Mouse (Mus musculus) embryonic fibroblast, embryonic 13.5 days (primary cell): ENCODE results near the gene Zfp541.

Experiments used
- CTCF ChIP-seq: IDR thresholded peaks from 2 replicates; pipeline ENCODE4 v1.5.1; 2011; ENCODE audit warnings: mild to moderate bottlenecking, control low read depth, low read length, moderate library complexity, borderline replicate concordance; ENCODE audit not compliant: insufficient read depth
- POLR2A ChIP-seq: IDR thresholded peaks from 2 replicates; pipeline ENCODE4 v1.6.1; 2011; ENCODE audit warnings: low read depth, mild to moderate bottlenecking, control low read depth, low read length, moderate library complexity

DNA sequence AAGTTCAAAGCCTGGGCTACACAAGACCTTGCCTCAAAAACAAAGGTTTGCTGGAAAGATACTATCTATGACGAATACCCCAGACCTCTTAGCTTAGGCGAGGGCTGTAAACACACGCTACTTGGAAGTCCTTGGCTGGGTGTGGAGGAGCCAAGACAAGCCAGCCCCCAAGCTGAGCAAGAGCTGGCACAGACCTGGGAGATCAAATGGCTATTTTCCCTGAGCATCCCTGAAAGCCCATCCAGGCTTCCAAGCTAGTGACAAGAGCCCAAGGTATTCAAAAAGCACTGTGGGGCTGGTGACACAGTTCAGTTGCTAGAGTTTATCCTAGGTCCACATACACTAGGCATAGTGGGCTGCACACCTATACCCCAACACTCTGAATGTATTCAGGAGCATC is 11.0 kb upstream of the Zfp541 start:
- TF ChIP-seq CTCF (no peak), POLR2A (no peak)
